Mouse (Mus musculus): Measurements from ENCODE around the gene Zer1. TPM values are rescaled to one million over a fixed set of nuclear protein-coding genes. Genes with fewer than 3 reads are reported as not detected.
"Not testable (repeated sequence)": the region's sequence is repeated elsewhere in the genome, so short reads cannot be mapped to it uniquely, and the experiment has no call there.

Zer1 gene
- total RNA-seq, 2 experiments from 2014 or later: 110 to 116 TPM

DNA sequence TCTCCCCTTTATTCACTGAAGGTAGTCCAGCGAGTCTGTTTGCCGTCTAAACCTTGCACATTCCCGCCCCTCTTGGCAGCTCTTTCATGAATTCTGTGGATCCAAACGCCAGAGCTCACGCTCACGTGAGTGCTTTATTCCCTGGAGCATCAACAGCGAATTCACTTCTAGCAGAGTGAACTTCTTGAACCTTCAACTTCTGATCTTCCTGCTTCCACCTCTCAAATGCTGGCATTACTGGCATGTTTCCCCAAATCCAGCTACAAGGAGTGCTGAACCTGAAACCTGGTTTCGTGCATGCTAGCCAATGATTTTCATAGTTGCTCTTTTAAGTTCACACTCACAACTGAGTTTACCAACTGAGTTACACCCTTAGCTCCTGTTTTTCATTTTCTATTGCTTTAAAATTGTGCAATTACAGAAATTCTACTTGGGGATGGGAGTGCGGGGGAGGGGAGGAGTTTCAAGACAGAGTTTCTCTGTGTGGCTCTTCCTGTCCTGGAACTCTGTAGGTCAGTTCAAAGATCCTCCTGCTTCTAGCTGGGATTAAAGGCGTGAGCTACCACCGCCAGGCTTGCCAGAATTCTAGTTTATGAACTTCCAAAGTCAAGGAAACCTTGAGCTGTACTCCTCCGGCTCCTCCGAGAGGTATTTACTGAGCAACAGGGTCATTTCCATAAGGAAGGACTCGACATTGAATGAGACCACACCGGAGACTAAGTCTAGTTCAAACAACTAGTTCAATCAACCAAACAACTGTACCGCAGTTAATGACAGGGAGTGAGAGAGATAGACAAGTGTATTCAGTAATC, 8.6 kb upstream of the Zer1 start:
- DNase-seq (ENCODE audit: extremely low spot score in 1 of 2, low spot score in 2 of 2): peak in 1 of 2 experiments; percentile 44
- intact Hi-C loops (cut with DNase I): no loop called here

DNA sequence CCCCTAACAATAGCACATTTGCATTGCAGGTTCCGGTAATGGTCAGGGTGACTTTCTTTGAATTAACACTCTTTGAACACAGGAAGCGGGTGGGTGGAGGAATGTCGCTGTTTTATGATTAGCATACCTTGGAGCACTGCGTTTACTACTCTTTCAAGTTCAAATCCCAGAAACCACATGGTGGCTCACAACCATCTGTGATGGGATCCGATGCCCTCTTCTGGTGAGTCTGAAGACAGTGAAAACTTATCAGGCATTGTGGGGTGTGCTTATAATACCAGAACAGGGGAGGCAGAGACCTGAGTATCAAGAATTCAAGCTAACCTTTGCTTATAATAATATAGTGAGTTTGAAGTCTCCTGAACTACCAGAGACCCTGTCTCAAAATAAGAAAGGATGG, 6.9 kb upstream of the Zer1 start:
- intact Hi-C loops (cut with DNase I); DNase-seq (ENCODE audit: extremely low spot score in 1 of 2, low spot score in 2 of 2): not testable (repeated sequence)

DNA sequence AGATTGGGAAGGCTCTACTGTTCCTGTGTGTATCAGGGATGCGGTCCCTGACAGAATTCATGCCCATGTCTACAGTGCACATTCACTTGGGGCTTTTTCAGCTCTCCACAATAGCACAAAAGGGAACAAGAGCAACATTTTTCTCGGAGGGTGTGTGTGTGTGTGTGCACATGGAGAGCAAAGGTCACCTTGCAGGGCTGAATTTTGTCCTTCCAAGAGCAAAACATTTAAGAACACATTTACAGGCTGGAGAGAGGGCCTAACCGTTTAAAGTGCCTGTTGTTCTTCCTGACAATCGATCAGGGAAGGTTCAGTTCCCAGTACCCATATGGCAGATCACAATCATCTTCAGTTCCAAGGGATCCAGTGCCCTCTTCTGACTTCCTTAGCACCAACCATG, 5.8 kb upstream of the Zer1 start:
- intact Hi-C loops (cut with DNase I): no loop called here
- DNase-seq (ENCODE audit: extremely low spot score in 1 of 2, low spot score in 2 of 2): no peak

DNA sequence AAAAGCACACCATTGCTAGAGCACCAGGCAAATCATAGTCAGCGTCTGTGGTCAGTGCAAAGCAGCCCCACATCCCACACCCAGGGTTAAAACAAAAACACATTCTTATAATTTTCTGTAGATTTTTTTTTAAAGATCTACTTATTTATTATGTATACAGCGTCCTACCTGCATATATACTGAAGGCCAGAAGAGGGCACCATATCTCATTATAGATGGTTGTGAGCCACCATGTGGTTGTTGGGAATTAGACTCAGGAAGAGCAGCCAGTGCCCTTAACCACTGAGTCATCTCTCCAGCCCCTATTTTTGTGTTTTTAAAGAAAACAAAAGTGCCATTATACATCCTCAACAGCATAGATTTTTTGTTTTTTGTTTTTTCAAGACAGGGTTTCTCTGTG, 4.4 kb upstream of the Zer1 start:
- intact Hi-C loops (cut with DNase I): loop anchor here (5.0 kb wide), 1 partner anchor 34 kb away; no protein-coding TSS in a partner anchor
- no peak for DNase-seq (ENCODE audit: extremely low spot score in 1 of 2, low spot score in 2 of 2)

DNA sequence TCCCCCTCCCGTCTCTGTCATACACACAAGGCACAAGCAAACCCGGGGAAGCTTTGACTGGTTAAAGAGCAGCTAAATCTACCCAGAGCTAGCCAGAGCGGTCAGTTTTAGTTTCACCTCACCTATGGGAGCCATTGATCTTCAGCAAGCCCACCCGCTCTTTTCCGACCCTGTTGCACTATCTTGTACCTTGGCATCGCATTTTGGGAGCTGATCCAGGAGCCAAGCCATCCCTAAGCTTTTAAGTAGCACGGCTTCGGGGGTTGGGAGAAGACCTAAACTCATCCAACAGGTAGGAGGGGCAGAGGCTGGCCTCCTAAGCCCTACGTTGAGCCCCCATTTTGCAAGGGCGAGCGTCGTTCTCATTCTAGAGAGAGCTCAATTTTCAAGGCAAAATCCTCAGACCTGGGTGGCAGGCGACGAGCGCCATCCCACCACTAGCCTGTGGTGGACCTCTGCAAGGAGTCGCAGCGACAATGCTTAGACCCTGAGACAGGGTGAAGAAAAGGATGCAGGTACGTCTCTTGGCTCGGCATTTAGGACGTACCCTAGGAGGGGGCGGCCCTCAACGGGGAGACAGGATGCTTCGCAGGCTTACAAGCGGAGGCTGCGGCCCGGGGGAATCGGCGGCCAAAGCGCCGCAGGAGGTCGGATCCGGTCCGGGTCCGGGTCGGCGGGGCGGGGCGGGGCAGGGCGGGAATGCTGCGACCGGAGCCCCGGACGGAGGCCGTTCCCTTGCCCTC, 485 bp downstream of the Zer1 start:
- DNase-seq (ENCODE audit: extremely low spot score in 1 of 2, low spot score in 2 of 2): no peak
- intact Hi-C loops (cut with DNase I): no loop called here

DNA sequence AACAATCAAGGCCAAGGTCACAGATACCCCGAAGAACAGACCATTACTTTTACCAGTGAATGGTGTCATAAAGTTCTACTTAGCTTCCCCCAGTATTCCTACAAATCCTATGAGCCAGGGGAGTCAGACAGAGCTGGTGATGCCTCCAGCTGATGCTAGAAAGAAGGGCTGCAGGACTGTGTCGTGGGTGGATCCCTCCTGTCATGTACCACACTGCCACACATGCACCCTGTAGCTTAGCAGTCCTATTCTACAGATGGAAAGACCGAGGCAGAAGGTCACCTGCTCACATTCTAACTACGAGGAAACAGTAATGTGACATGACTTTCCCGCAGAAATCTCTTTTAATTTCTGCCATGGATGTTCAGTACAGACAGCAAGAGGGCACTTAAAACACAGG, 1.6 kb downstream of the Zer1 start:
- no peak for DNase-seq (ENCODE audit: extremely low spot score in 1 of 2, low spot score in 2 of 2)
- intact Hi-C loops (cut with DNase I): no loop called here

DNA sequence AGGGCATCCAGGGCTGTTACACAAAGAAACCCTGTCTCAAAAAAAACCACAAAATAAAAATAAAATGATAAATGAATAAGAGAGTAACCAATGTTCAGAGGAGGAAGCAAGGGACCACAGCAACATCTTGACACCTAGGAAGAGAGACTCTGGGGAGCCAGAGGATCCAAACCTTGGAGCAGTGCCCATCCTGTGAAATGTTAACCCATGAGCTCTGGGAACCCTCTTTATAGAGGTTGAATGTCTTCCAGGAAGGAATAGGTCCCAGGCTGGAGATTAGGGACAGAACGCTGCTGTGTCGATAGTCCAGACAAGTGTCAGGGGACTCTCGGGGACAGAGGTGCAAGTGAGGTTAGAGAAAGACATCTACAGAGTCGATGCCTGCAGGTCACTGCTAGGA, 4.1 kb downstream of the Zer1 start:
- DNase-seq (ENCODE audit: extremely low spot score in 1 of 2, low spot score in 2 of 2): no peak
- intact Hi-C loops (cut with DNase I): no loop called here

DNA sequence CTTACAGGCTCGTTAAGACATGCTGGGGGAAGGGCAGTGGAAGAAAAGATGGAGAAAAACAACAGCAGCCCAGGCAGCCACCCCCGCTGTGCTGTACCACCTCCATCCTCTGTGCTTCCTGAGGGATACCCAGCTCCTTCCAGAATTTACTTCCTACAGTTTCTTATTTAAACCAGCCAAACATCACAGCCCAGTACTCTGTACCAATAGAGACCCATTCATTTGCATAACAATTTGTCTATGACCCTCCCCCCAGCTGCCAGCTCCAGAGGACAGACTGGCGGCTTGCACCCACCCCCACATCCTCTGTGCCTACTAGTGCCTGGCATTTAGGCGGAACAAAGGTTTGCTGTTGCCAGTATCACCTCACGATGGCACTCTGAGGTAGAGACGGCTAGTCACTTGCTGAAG, 4.7 kb downstream of the Zer1 start:
- intact Hi-C loops (cut with DNase I): no loop called here
- peak in 1 of 2 experiments; percentile 57 for DNase-seq (ENCODE audit: extremely low spot score in 1 of 2, low spot score in 2 of 2)

DNA sequence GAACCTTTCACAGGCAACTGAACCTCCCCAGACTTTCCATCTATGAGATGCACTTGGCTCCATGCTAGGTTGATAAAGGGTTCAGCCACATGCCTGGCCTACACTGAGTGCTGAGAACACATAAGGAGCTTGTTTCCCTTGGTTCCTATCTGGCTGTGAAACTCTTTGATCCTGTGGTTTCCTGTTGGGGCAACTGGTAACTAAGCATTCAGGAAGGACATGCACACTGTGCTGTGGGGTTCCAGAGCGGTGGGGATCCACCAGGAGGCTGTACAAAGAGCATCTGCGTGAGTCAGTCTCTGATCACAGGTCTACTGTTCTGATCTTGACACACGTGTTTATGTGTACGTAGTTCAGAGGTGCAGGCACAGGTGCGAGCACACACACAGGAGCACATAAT, 11.8 kb downstream of the Zer1 start:
- no peak for DNase-seq (ENCODE audit: extremely low spot score in 1 of 2, low spot score in 2 of 2)
- intact Hi-C loops (cut with DNase I): no loop called here

DNA sequence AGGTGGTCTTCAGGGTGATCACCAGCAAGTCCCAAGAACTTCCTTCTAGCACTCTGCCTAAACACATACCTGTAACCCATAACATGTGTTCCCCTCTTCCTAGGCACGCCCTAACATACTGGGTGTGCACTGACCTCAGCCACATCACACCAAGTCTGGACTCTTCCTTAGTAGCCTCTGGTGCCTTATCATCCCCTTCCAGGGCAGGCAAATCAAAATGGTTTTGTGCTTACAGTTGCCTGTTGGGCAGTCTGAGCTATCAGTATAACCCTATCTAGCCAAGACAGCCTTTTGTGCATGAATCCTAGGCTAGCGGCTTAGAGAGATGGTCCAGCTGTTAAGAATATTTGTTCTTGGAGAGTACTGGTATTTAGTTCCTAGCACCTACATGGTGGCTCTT, 12.9 kb downstream of the Zer1 start:
- intact Hi-C loops (cut with DNase I): no loop called here
- no peak for DNase-seq (ENCODE audit: extremely low spot score in 1 of 2, low spot score in 2 of 2)

DNA sequence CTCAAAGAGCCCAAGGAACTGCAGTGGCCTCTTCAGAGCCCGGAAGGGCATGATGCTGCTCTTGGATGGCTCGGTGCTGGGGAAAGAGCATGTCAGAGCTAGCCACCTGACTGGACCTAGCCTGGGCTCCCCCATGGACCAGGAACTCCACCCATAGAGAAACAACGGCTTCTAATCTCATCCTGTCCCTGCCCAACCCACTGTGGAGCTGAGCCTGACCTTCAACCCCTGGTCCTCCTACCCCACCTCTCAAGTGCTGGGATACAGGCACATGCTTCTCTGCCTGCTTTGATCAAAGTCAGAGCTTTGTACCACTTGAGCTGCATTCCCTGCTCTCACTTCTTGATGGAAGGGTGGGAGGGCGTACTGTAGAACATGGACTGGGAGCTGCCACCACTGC, 16.1 kb downstream of the Zer1 start:
- intact Hi-C loops (cut with DNase I): no loop called here
- no peak for DNase-seq (ENCODE audit: extremely low spot score in 1 of 2, low spot score in 2 of 2)

DNA sequence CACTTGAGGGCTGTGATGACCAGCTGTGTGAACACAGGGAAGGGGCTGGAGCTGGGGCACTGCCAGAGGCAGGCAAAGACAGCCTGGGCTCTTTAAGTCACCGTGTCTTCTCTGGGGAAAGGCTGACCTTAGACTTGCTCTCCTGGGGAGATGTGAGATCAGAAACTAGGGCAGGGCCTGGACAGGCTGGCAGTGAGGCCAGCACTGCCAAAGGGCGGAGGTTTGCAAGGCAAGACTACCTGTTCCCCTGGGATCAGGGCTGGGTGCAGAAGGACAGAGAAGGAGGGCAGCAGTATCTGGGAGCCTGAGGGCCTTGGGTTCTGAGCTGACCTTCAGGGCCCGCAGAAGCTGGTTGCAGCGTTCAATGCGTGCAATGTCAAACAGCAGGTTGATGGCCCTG, 16.7 kb downstream of the Zer1 start:
- DNase-seq (ENCODE audit: extremely low spot score in 1 of 2, low spot score in 2 of 2): no peak
- intact Hi-C loops (cut with DNase I): no loop called here

DNA sequence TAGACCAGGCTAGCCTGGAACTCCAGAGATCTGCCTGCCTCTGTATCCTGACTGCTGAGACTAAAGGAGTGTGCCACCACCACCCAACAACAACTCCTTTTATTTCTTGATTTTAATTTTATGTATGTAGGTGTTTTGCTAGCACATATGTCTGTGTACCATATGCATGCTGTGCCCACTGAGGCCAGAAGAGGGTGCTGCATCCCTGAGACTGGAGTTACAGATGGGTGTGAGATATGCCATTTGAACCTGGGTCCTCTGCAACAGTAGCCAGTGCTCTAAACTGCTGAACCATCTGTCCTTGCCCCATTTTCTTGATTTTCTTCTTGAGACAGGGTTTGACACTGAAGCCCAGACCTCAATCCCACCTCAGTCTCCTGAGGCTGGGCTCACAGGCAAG, 18.0 kb downstream of the Zer1 start:
- intact Hi-C loops (cut with DNase I): no loop called here

DNA sequence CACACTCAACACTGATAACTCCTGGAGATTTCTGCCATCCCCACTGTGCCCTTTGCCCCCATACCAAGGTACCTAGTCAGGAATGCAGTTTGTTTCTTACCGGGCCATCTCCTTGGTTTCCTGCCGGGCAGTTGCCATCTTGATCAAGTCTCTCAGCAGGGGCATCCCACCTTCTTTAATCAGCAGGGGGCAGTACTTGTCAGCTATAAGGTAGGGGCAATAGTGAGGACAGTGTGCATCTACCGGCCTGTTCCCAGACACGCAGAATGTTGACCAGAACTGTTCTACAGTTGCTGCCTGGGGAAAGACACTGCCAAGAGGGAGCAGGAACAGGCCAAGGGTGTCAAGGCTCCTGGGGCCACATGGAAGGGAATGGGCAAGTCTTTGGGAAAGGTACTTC, 24.2 kb downstream of the Zer1 start:
- DNase-seq (ENCODE audit: extremely low spot score in 1 of 2, low spot score in 2 of 2): no peak
- intact Hi-C loops (cut with DNase I): no loop called here

More for the DNA sequence above, 18.0 kb downstream of the Zer1 start:
- DNase-seq (ENCODE audit: extremely low spot score in 1 of 2, low spot score in 2 of 2): no peak

DNA sequence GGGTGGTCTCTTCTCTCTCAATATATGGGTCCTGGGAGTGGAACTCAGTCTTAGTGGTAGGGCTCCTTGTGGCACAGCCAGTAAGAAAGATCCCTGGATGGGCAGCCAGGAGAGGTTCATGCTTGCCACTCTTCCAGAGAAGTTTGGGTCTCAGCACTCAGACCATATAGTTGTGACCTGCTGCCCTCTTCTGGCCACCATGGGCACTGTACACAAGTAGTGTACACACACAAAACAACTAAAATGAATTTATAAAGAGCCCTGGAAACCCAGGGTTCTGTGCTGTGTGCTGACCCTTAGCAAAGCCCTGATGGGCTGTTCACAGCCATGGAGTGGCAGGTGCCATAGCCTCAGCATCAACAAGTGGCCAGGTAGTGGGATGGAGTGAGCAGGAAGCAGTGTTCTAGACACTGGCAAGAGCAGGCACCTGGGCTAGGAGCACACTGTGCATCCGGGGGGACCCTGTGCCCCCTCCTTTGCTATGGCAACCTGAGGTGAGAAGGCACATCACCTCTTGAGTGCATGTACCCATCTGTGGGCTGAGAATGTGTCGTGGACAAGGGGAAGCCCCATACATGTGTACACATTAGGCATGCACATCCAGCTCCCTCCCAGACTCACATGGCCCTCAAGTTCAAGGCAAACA, 28.4 kb downstream of the Zer1 start:
- no peak for DNase-seq (ENCODE audit: extremely low spot score in 1 of 2, low spot score in 2 of 2)
- intact Hi-C loops (cut with DNase I): no loop called here

DNA sequence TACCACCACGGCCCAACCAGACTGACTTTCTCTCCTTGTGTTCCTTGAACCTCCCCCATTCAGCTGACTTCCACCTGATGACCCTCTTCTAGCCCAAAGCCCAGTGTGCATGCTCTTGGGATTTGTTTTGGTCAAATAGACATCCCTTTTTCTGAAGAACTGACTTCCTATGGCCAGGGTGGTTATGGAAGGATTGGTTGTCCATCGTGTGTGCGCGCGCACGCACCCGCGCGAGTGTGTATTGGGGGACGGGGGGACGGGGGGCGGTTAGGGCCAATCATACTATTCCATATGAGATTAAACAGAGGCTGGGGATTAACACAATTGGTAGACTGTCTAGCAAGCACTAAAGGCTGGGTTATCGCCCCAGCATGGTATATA, 30.2 kb downstream of the Zer1 start:
- DNase-seq (ENCODE audit: extremely low spot score in 1 of 2, low spot score in 2 of 2): no peak
- intact Hi-C loops (cut with DNase I): no loop called here

DNA sequence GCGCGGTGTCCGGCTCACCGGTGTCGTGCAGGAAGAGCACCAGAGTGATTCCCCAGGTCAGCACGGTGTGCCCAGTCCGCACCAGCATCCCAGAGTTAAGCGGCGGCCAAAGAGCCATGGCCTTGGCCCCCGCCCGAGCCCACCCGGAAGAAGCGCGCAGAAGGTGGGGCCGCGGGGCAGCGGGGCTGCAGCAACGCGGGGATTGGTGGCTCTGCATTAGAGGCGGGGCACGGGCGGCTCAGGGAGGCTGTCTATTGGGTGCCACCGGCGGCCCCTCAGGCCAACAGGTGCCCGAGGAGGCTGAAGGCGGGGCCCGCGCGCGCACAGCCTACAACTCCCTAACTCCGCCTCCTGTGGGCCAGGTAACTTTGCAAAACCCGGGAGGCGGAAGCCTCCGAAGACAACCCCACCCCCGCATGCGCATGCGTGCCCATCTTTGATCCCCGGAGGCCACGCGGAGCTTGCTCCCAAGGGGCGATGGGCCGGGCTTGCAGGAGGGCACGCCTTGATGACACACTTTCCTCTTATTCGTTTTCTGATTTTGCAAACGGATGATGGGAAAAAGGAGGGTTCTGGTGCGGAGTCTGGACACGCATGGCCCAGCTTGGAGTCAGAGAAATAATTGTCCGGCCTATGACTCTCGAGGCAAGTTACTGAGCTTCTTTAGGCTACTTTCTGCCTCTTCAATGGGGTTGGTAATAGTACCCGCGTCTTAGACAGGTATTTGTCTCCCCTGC, 30.7 kb downstream of the Zer1 start, which contains the start of gene Zdhhc12:
Gene Zdhhc12, minus strand, starts transcription at position 178 of the 737 bp plus-strand sequence.
- intact Hi-C loops (cut with DNase I): no loop called here
- peak; percentile 93 to 96 for DNase-seq (ENCODE audit: extremely low spot score in 1 of 2, low spot score in 2 of 2)

DNA sequence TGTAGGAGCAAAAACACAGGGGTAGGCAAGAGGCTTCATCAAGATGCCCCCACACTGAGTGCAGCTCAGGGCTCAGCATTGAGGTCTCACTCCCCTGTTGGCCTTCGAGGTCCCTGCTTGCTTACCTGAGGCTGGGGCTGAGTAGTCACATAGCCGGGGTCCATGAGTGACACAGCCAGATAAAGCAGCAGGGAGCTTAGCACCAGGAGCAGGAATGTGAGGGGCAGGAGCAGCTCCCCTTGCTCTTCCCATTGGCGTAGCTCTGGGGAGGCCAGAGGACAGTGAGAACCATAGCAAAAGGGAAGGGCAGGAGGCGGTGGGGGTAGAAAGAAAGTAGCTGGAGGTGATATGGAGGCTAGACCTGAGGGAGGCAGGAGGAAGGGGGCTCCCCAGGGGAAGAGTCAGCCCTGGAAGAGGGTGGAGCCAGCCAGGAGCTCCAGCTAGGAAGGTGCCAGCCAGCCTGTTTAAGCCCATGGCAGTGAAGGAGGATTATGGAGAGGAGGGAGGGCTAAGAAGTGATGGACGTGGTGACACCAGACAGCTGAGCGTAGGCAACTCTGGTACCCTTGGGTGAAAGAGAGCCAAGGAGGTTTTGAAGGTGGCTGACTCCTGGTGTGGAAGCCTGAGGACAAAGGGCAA, 32.0 kb downstream of the Zer1 start:
- intact Hi-C loops (cut with DNase I): no loop called here
- DNase-seq (ENCODE audit: extremely low spot score in 1 of 2, low spot score in 2 of 2): no peak

DNA sequence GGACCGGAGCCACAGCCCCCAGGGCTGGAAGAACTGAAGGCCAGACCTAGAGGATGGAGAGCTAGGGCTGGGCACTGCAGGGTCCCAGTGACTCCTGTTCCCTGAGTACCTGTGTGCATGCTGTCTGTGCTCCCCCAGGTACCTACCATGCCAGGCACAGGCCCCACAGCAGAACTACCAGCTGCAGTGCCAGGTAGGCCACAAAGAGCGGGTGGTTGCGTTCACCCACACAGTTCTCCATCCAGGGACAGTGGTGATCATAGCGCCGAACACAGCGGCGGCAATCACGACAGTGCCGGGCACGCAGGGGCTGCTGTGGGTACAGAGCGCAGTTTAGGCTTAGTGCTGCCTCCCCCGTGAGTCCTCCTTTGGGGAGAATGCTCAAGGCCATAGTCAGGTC, 32.9 kb downstream of the Zer1 start:
- intact Hi-C loops (cut with DNase I): no loop called here
- no peak for DNase-seq (ENCODE audit: extremely low spot score in 1 of 2, low spot score in 2 of 2)
